Mouse (Mus musculus) hindbrain, embryonic 14.5 days (tissue): Measurements from ENCODE around the gene Arpc2. TPM values are rescaled to one million over a fixed set of nuclear protein-coding genes. Genes with fewer than 3 reads are reported as not detected.

Experiments used
- ATAC-seq: fragments of 200-750 bp; cut with Nextera tagmentation; 2 replicates; pipeline ENCODE4 v1.8.0; 2017; ENCODE audit warnings: moderate number of reproducible peaks, mild to moderate bottlenecking, moderate TSS enrichment, moderate library complexity; ENCODE audit not compliant: low FRiP score
- DNase-seq: peaks from one replicate; pipeline ENCODE4 v3.0.0-alpha.2; 2015; ENCODE audit warnings: low spot score
- H3K27ac ChIP-seq: fragments of 300-500 bp; sonication (generic); 2 replicates; pipeline ENCODE4 v1.5.1; 2014; ENCODE audit warnings: mild to moderate bottlenecking, moderate library complexity
- H3K27me3 ChIP-seq: fragments of 300-500 bp; sonication (generic); 2 replicates; pipeline ENCODE4 v1.6.1; 2014; ENCODE audit warnings: mild to moderate bottlenecking, low read length, mixed read lengths; ENCODE audit not compliant: control insufficient read depth, insufficient read depth
- H3K36me3 ChIP-seq: fragments of 300-500 bp; sonication (generic); replicated peaks from 2 replicates; pipeline ENCODE4 v1.6.1; 2014; ENCODE audit not compliant: control insufficient read depth, insufficient read depth
- H3K4me1 ChIP-seq: fragments of 300-500 bp; sonication (generic); replicated peaks from 2 replicates; pipeline ENCODE4 v1.6.1; 2014; ENCODE audit warnings: antibody characterized with exemption, low read length, mixed read lengths; ENCODE audit not compliant: control insufficient read depth, insufficient read depth
- H3K4me2 ChIP-seq: fragments of 300-500 bp; sonication (generic); replicated peaks from 2 replicates; pipeline ENCODE4 v1.6.1; 2014; ENCODE audit warnings: mild to moderate bottlenecking, moderate library complexity
- H3K4me3 ChIP-seq: fragments of 300-500 bp; sonication (generic); replicated peaks from 2 replicates; pipeline ENCODE4 v1.5.1; 2014; ENCODE audit warnings: mild to moderate bottlenecking, low read length
- H3K9ac ChIP-seq: fragments of 300-500 bp; sonication (generic); 2 replicates; pipeline ENCODE4 v1.6.1; 2014
- H3K9me3 ChIP-seq: fragments of 300-500 bp; sonication (generic); 2 replicates; pipeline ENCODE4 v1.6.1; 2016; ENCODE audit warnings: low read length; ENCODE audit not compliant: control insufficient read depth
- WGBS: fragments of 180-500 bp; shearing (Covaris S2); extraction: QIAGEN DNeasy Blood & Tissue Kit; methylation state at CpG from one replicate; pipeline ENCODE4 v1.1.7; 2014; 5-methylcytosine and 5-hydroxymethylcytosine counted together
- polyA plus RNA-seq: library from polyadenylated mRNA; unstranded; fragments of >200 nt; fragmentation: Nextera tagmentation; extraction: Ambion mirVana; gene quantifications from 2 replicates; pipeline ENCODE4 v1.2.1, GENCODE M21; 2014

Gene Arpc2
- 324 and 329 TPM in 2 replicates for polyA plus RNA-seq

DNA sequence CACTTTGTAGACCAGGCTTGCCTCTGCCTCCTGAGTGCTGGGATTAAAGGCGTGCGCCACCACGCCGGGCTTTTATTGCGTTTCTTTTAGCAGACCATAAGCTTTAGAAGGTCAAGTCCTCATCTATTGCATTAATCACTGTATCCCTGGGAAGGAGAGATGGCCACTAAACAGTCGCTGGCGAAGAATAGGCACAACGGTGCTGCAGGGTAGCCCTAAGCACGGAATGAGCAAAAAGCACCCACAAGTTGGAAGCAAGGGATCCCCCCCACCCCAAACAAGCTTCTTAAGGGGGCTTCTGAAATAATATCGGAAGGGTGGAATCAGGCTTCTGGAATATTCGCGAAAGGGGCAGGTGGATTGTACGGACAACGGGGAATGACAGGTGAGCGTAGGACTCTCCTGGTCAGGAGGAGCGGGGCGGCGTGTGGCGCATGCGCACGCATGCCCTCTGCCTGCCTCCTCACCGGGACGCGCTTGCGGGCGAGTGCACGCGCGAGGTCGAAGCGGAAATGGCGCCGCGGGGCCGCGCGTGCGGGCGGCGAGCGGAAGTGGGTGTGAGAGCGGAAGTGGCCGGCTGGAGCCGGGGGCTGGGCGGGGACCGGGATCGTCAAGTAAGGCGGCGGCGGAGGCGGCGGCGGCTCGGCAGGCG, at the start of gene Arpc2:
Gene Arpc2 (plus strand): TSS at position 147 of the 652 bp plus-strand sequence.
- ATAC-seq: peak; percentile 94

GRCm38 (mm10) chr1:74190471-74190870, 45.4 kb upstream of the Arpc2 start:
- WGBS: 94% methylated on average over 7 of the region's 7 CpGs
- no peak overlapping the region for H3K4me2 ChIP-seq
- no peaks in the 10 kb centered on the region for H3K27me3 ChIP-seq
- no peaks in the 10 kb centered on the region for H3K9me3 ChIP-seq
- H3K4me3 ChIP-seq: no peak overlapping the region
- H3K9ac ChIP-seq: no peak overlapping the region
- H3K27ac ChIP-seq: no peak overlapping the region
- no peak for ATAC-seq
- DNase-seq: no peak
- H3K4me1 ChIP-seq: no peaks in the 10 kb centered on the region
- no peaks in the 10 kb centered on the region for H3K36me3 ChIP-seq

More for the DNA sequence above, at the start of gene Arpc2:
- no peaks in the 10 kb centered on the region for H3K9me3 ChIP-seq
- whole genome bisulfite sequencing: 2% methylated on average over 47 of the region's 55 CpGs
- H3K4me1 ChIP-seq: peaks cover 32% of the 10 kb centered on the region
- H3K27me3 ChIP-seq: no peaks in the 10 kb centered on the region
- peak within 1 kb of the TSS; percentile 86 for H3K27ac ChIP-seq
- H3K36me3 ChIP-seq: no peaks in the 10 kb centered on the region
- peak within 1 kb of the TSS; percentile 76 for H3K4me2 ChIP-seq
- DNase-seq: peak; percentile 98
- peak within 1 kb of the TSS; percentile 85 for H3K9ac ChIP-seq
- H3K4me3 ChIP-seq: peak within 1 kb of the TSS; percentile 65

DNA sequence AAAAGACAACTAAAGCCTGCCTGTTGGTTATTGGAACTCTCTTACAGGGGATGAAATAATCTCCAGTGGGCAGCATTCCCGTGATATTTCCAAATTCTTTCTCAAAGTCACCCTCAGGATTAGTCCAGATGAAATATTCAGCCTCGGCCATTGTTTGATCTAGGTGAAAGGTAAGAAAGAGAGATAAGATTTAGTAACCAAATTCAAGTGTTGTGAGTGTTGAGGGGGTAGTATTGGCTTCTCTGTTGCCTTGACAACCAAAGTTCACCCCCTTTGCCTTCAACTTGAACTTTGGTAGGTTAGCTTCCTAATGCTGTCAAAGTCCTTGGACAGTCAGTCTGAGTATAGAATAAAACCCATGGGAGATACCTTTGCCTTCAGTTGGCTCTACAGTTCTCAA, 43.2 kb upstream of the Arpc2 start:
- H3K9me3 ChIP-seq: no peaks in the 10 kb centered on the region
- no peaks in the 10 kb centered on the region for H3K27me3 ChIP-seq
- no peak overlapping the region for H3K9ac ChIP-seq
- no peak overlapping the region for H3K4me3 ChIP-seq
- 89% methylated on average over 2 of the region's 2 CpGs for WGBS
- no peak overlapping the region for H3K27ac ChIP-seq
- H3K36me3 ChIP-seq: no peaks in the 10 kb centered on the region
- no peak for DNase-seq
- ATAC-seq: no peak
- no peak overlapping the region for H3K4me2 ChIP-seq
- H3K4me1 ChIP-seq: no peaks in the 10 kb centered on the region

GRCm38 (mm10) chr1:74194445-74194844, 41.4 kb upstream of the Arpc2 start, which contains the start of gene Cxcr1:
Gene Cxcr1, minus strand, starts transcription at chr1:74194631.
- ATAC-seq (no peak), DNase-seq (no peak)
- Histone ChIP-seq H3K4me3 (no peak within 1 kb of the TSS), H3K27me3 (no peaks in the 10 kb centered on the region), H3K27ac (no peak within 1 kb of the TSS), H3K4me2 (no peak within 1 kb of the TSS), H3K36me3 (no peaks in the 10 kb centered on the region), H3K9ac (no peak within 1 kb of the TSS), H3K9me3 (no peaks in the 10 kb centered on the region), H3K4me1 (no peaks in the 10 kb centered on the region)
- WGBS: 73% methylated on average over 8 of the region's 8 CpGs

GRCm38 (mm10) chr1:74195961-74196360, 39.9 kb upstream of the Arpc2 start:
- H3K4me1 ChIP-seq: no peaks in the 10 kb centered on the region
- DNase-seq (no peak), ATAC-seq (no peak)
- H3K9ac ChIP-seq: no peak overlapping the region
- no peak overlapping the region for H3K27ac ChIP-seq
- H3K4me3 ChIP-seq: no peak overlapping the region
- no peaks in the 10 kb centered on the region for H3K36me3 ChIP-seq
- no peak overlapping the region for H3K4me2 ChIP-seq
- H3K9me3 ChIP-seq: no peaks in the 10 kb centered on the region
- no peaks in the 10 kb centered on the region for H3K27me3 ChIP-seq
- WGBS: 45% methylated on average over 7 of the region's 7 CpGs

DNA sequence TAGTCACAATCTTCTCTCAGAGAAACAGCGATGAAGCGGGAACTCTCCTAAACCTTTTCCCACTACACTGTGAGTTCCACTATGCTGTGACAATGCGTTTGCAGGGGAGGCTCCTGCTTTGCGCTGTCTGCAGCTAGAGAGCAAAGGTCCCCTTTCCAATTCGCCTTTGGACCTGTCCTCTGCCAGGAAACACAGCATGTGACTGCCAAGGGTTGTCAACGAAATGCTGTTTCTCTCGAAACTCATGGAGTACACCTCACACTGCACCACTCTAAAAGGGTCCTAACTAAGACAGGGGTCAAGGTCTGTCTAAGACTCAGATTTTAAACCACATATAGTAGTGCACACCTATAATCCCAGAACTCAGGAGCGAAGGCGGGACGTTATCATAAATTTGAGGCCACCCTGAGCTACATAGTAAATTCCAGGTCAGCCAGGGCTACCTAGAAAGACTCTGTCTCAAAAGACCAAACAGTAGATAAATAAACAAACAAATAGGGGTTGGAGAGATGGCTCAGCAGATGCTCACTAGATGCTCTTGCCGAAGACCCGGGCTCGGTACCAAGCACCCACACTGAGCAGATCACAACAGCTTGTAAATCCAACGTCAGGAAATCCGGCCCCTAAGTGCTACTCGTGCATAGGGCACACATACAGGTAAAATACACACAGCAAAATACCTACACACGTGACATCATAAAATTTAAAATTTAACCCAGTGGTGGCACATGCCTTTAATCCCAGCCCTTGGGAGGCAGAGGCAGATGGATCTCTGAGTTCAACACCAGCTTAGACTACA, 39.1 kb upstream of the Arpc2 start:
- ATAC-seq: no peak
- H3K4me3 ChIP-seq: no peak overlapping the region
- WGBS: 84% methylated on average over 17 of the region's 17 CpGs

GRCm38 (mm10) chr1:74197726-74198470, 38.0 kb upstream of the Arpc2 start:
- ATAC-seq (no peak), DNase-seq (no peak)
- Histone ChIP-seq H3K4me1 (no peaks in the 10 kb centered on the region), H3K4me2 (no peak overlapping the region), H3K36me3 (no peaks in the 10 kb centered on the region), H3K27me3 (no peaks in the 10 kb centered on the region), H3K27ac (no peak overlapping the region), H3K4me3 (no peak overlapping the region), H3K9me3 (no peaks in the 10 kb centered on the region), H3K9ac (no peak overlapping the region)
- WGBS: 82% methylated on average over 12 of the region's 12 CpGs

More for the DNA sequence above, 39.1 kb upstream of the Arpc2 start:
- Histone ChIP-seq H3K4me2 (no peak overlapping the region), H3K4me1 (no peaks in the 10 kb centered on the region), H3K36me3 (no peaks in the 10 kb centered on the region), H3K27me3 (no peaks in the 10 kb centered on the region), H3K27ac (no peak overlapping the region), H3K9ac (no peak overlapping the region), H3K9me3 (no peaks in the 10 kb centered on the region)
- DNase-seq: no peak

- H3K27me3 ChIP-seq: no peaks in the 10 kb centered on the region
- DNase-seq (peak; percentile 39), ATAC-seq (no peak)
- 76% methylated on average over 8 of the region's 8 CpGs for WGBS
- H3K36me3 ChIP-seq: no peaks in the 10 kb centered on the region
- H3K27ac ChIP-seq: no peak overlapping the region
- no peak overlapping the region for H3K4me3 ChIP-seq
- H3K4me2 ChIP-seq: no peak overlapping the region
- no peaks in the 10 kb centered on the region for H3K9me3 ChIP-seq
- no peaks in the 10 kb centered on the region for H3K4me1 ChIP-seq
- H3K9ac ChIP-seq: no peak overlapping the region
Measured at GRCm38 (mm10) chr1:74199046-74199445, 36.8 kb upstream of the Arpc2 start.
